Comparison of ENCODE assay signal across 20 mouse cellular contexts in the genomic region with DNA sequence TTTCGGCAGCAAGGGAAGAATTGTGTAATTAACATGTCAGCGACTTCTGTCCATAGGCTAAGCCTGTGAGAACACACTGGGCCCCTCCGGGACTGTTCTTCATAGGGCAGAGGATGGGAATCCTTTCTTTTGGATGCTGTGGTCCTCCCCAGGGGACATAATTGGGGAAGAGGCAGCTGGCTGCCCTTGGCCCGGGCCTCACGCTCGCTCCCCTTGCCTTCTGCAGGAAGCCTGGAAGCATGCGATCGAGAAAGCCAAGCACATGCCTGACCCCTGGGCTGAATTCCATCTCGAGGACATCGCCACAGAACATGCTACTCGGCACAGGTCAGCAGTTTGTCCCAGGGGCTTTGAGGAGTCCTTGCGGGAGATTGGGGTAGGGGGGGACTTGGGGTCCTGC. TPM values are rescaled to one million over a fixed set of nuclear protein-coding genes. Genes with fewer than 3 reads are reported as not detected.
DNase-seq lines count a peak whose midpoint lies in the region; ATAC-seq and TF ChIP-seq lines count a peak whose summit lies in the region.
"Had no signal": no experiment of that assay in that cellular context is flagged by ENCODE, and none has a peak within 500 bp of the region (broad histone marks: within the 10 kb centered on the region; RNA-seq: fewer than 3 reads in every experiment).

No protein-coding gene starts in this region.

- no peak overlapping the region for H3K27ac ChIP-seq in kidney, adult 2 months (ENCODE audit: insufficient read depth, low read depth, low read length)
- H3K27ac ChIP-seq in kidney, embryonic 16.5 days (ENCODE audit: low read length), result no peak overlapping the region
- H3K27ac ChIP-seq: hindbrain, postnatal 0 days; limb, embryonic 12.5 days; lung, embryonic 15.5 days; macrophage; neural tube, embryonic 12.5 days had no signal

- H3K4me1 ChIP-seq in kidney, adult 2 months (ENCODE audit: control insufficient read depth, insufficient read depth, low read length), result no peaks in the 10 kb centered on the region
- peaks cover 6% of the 10 kb centered on the region; the same call in 1 of the 2 replicates for H3K4me1 ChIP-seq in kidney, embryonic 16.5 days (ENCODE audit: insufficient read depth, low read length)
- H3K4me1 ChIP-seq: neural tube, embryonic 12.5 days had no signal

- no peaks in the 10 kb centered on the region for H3K27me3 ChIP-seq in kidney, adult 2 months (replicated peaks; ENCODE audit: control insufficient read depth, insufficient read depth, low read length)
- H3K27me3 ChIP-seq in kidney, embryonic 16.5 days (ENCODE audit: insufficient read depth, low read length), result no peaks in the 10 kb centered on the region
- H3K27me3 ChIP-seq: limb, embryonic 12.5 days; lung, embryonic 15.5 days; neural tube, embryonic 12.5 days had no signal

- no peaks in the 10 kb centered on the region for H3K36me3 ChIP-seq in kidney, adult 2 months (ENCODE audit: control insufficient read depth, insufficient read depth, low read length)
- no peaks in the 10 kb centered on the region for H3K36me3 ChIP-seq in kidney, embryonic 16.5 days (ENCODE audit: insufficient read depth, low read length)
- H3K36me3 ChIP-seq: limb, embryonic 12.5 days; lung, embryonic 15.5 days; neural tube, embryonic 12.5 days had no signal

- no peak for TF ChIP-seq POLR2A in kidney, adult 2 months (IDR thresholded peaks at IDR 0.05; ENCODE audit: low read depth, low read length)

- DNase-seq in gastrocnemius, adult 18-20 months (ENCODE audit: low spot score), result peak; percentile 47
- no peak for DNase-seq in gastrocnemius, postnatal 4 days (ENCODE audit: low spot score in 2 of 2)
- peak; percentile 17 for DNase-seq in kidney, adult 2 months
- peak; percentile 22 for DNase-seq in gastrocnemius, postnatal 10 days
- DNase-seq in kidney, postnatal 25 days, result peak; percentile 11 to 48
- no peak for DNase-seq in urinary bladder, postnatal 10 days (ENCODE audit: low spot score)
- no peak for DNase-seq in yolk sac, embryonic 10.5 days (ENCODE audit: low spot score)
- DNase-seq: adrenal gland, adult 8-10 months; cerebellum, adult 11 months; cerebellum, postnatal 25 days; right cerebral cortex, postnatal 14 days; thymus, postnatal 14 days had no signal

- H3K9ac ChIP-seq in kidney, embryonic 16.5 days (replicated peaks; ENCODE audit: low read length), result no peak overlapping the region
- H3K9ac ChIP-seq: limb, embryonic 12.5 days; lung, embryonic 15.5 days; neural tube, embryonic 12.5 days had no signal

- no peak for ATAC-seq in kidney, embryonic 16.5 days (ENCODE audit: low FRiP score, low TSS enrichment)
- ATAC-seq: forebrain, embryonic 14.5 days; hindbrain, postnatal 0 days had no signal

- WGBS in kidney, adult 2 months, result 75% methylated on average over 12 of the region's 12 CpGs
- 72% methylated on average over 12 of the region's 12 CpGs for WGBS in kidney, embryonic 16.5 days

- H3K4me2 ChIP-seq in kidney, embryonic 16.5 days (replicated peaks; ENCODE audit: low read depth, low read length), result no peak overlapping the region
- H3K4me2 ChIP-seq: limb, embryonic 12.5 days; lung, embryonic 15.5 days; midbrain, embryonic 11.5 days; neural tube, embryonic 12.5 days had no signal

- no peak for TF ChIP-seq CTCF in kidney, adult 2 months (conservative IDR thresholded peaks at IDR 0.05; ENCODE audit: insufficient read depth, insufficient read length, low read depth, low read length)

- no peaks in the 10 kb centered on the region for H3K9me3 ChIP-seq in kidney, embryonic 16.5 days (ENCODE audit: low read length)
- H3K9me3 ChIP-seq: limb, embryonic 12.5 days; lung, embryonic 15.5 days; neural tube, embryonic 12.5 days had no signal

- H3K4me3 ChIP-seq in kidney, adult 2 months (ENCODE audit: insufficient read depth, low read depth, low read length), result no peak overlapping the region
- H3K4me3 ChIP-seq in kidney, embryonic 16.5 days (ENCODE audit: low read length), result no peak overlapping the region
- H3K4me3 ChIP-seq: limb, embryonic 12.5 days; lung, embryonic 15.5 days; neural tube, embryonic 12.5 days had no signal

RNA-seq across cellular contexts. Expression of gene Eef2k, which starts 30.5 kb away (rescaled TPM):
- 10 to 100 TPM; 59.7 to 60.4 TPM for total RNA-seq in gastrocnemius, adult 18-20 months (2021)
- 10 to 100 TPM; 77.1 TPM for total RNA-seq in gastrocnemius, postnatal 4 days (2021)
- polyA plus RNA-seq in kidney, adult 2 months (2012; rRNA removed), result 5.5 and 6.4 TPM in 2 replicates
- 27.9 and 31.1 TPM in 2 replicates for polyA plus RNA-seq in kidney, embryonic 16.5 days (2015; fragmentation: Nextera tagmentation; extraction: Ambion mirVana)
- total RNA-seq in gastrocnemius, postnatal 10 days (2021), result 10 to 100 TPM; 56.3 to 60.9 TPM

RNA-seq across cellular contexts. Expression of gene Polr3e, which starts 44.5 kb away (rescaled TPM):
- 10 to 100 TPM in 1 of 2 experiments, 1 to 10 TPM in 1; 9.0 to 10.0 TPM for total RNA-seq in gastrocnemius, adult 18-20 months (2021)
- total RNA-seq in gastrocnemius, postnatal 4 days (2021), result 10 to 100 TPM; 18.2 to 23.1 TPM
- 25.9 and 26.9 TPM in 2 replicates for polyA plus RNA-seq in kidney, adult 2 months (2012; rRNA removed)
- polyA plus RNA-seq in kidney, embryonic 16.5 days (2015; fragmentation: Nextera tagmentation; extraction: Ambion mirVana), result 45.6 and 46.4 TPM in 2 replicates
- total RNA-seq in gastrocnemius, postnatal 10 days (2021), result 10 to 100 TPM; 14.0 to 15.9 TPM

Comparison
In these comparisons a context has a peak if more than half of its experiments do, and no peak if none do; other contexts are left out.
1. DNase-seq: peak in gastrocnemius, adult 18-20 months (single experiment), kidney, adult 2 months (single experiment), gastrocnemius, postnatal 10 days (single experiment) and kidney, postnatal 25 days (2 of 2); none in gastrocnemius, postnatal 4 days (0 of 2), urinary bladder, postnatal 10 days (single experiment) and yolk sac, embryonic 10.5 days (single experiment).